Mouse (Mus musculus): ENCODE results near the gene Gins3.

GRCm38 (mm10) chr8:95661085-95661484 lies 27.8 kb downstream of the Gins3 start:
- TF ChIP-seq POLR2A (IDR thresholded peaks at IDR 0.05; ENCODE audit: insufficient read depth, low read length) (no peak), CTCF (IDR thresholded peaks at IDR 0.05; ENCODE audit: low read depth, low read length) (no peak)
